Mouse (Mus musculus): ENCODE results near the gene Ptprc.

DNA sequence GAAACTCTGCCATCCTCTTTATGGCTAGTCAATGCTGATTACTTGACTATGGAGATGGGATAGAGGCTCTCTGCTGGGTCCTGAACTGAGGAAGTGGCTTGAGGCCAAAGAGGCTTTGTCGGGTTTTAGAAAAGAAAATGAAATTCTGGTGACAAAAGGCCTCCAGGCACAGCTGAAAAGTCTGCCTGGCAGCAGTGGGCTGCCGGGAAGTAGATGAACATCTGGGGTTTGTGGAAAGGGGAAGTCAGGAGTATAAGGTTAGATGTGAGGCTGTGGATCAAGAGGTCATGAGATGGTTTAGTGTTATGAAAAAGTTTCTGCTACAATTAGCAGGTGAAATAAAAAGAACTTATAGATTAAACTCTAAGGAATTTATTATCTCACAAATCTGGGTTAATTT is 29.9 kb downstream of the Ptprc start:
- no peak for TF ChIP-seq ZNF384 (IDR thresholded peaks at IDR 0.05; ENCODE audit: low read depth, low read length)
- TF ChIP-seq HCFC1 (IDR thresholded peaks at IDR 0.05; ENCODE audit: borderline replicate concordance, insufficient read depth, low read length) = no peak
- no peak for TF ChIP-seq MAFK (IDR thresholded peaks at IDR 0.05; ENCODE audit: insufficient read depth, low read depth, low read length)
- no peak for TF ChIP-seq ZC3H11A (IDR thresholded peaks at IDR 0.05; ENCODE audit: borderline replicate concordance, low read depth, low read length)
